Mouse (Mus musculus): ENCODE measurements around the gene Dcun1d4. TPM values are rescaled to one million over a fixed set of nuclear protein-coding genes. Genes with fewer than 3 reads are reported as not detected.

Dcun1d4 gene
- polyA plus RNA-seq, 1 experiment from 2014 or later, result 22.6 TPM

DNA sequence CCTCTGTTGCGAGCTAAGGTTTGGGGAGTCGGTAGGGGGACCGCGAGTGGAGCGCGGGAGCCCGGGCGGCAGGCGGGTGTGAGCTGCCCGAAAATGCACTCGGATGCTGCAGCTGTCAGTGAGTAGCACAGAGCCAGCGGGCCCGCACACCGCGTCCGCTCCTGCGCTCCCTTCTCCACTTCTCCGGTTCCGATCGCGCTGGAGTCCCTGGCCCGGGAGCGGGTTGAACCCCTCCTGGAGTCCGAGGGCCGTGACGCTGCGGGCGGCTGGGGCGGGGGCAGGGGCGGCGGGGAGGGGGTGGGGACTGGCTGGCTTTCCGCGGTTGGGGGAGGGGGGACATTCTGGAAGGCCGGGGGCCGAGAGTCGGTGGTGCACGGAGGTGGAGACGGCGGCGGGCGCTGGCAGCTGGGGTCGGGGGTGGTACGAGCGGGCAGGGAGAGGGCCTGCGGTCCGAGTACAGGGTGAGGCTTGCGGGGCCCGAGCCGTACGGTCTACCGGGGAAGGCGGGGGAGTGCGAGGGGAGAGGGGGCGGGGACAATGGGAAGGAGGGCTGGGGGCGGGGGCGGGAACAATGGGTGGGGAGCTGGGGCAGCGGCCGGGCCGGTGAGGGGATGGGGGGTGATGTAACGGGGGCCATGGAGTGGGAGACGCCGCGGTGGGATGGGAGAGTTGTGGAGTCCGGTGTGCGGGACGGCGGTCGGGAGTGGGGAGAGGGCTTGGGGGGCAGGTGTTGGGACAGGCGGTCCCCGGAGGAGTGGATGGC, 10.5 kb downstream of the Dcun1d4 start:
- peaks cover 5% of the 10 kb centered on the region; the same call in 1 of the 2 replicates for H3K4me1 ChIP-seq (ENCODE audit: control insufficient read depth, insufficient read depth, low read length)
- H3K4me3 ChIP-seq (ENCODE audit: low read depth, low read length), result peak overlapping the region; percentile 88
- no peaks in the 10 kb centered on the region for H3K27me3 ChIP-seq (ENCODE audit: control insufficient read depth, insufficient read depth, low read length)
- peak; percentile 50 for ATAC-seq (replicated peaks; ENCODE audit: insufficient number of reproducible peaks, low FRiP score, low TSS enrichment)
- no peaks in the 10 kb centered on the region for H3K9me3 ChIP-seq (replicated peaks; ENCODE audit: control insufficient read depth, low read length)
- H3K27ac ChIP-seq (ENCODE audit: low read depth, low read length), result peak overlapping the region; percentile 93
- H3K9ac ChIP-seq (ENCODE audit: low read depth, low read length), result peak overlapping the region; percentile 69
- H3K4me2 ChIP-seq, result peak overlapping the region; percentile 99
- WGBS (ENCODE audit: insufficient replicate concordance), result 1% methylated on average over 57 of the region's 70 CpGs
- H3K36me3 ChIP-seq (ENCODE audit: control insufficient read depth, insufficient read depth, low read length), result no peaks in the 10 kb centered on the region

DNA sequence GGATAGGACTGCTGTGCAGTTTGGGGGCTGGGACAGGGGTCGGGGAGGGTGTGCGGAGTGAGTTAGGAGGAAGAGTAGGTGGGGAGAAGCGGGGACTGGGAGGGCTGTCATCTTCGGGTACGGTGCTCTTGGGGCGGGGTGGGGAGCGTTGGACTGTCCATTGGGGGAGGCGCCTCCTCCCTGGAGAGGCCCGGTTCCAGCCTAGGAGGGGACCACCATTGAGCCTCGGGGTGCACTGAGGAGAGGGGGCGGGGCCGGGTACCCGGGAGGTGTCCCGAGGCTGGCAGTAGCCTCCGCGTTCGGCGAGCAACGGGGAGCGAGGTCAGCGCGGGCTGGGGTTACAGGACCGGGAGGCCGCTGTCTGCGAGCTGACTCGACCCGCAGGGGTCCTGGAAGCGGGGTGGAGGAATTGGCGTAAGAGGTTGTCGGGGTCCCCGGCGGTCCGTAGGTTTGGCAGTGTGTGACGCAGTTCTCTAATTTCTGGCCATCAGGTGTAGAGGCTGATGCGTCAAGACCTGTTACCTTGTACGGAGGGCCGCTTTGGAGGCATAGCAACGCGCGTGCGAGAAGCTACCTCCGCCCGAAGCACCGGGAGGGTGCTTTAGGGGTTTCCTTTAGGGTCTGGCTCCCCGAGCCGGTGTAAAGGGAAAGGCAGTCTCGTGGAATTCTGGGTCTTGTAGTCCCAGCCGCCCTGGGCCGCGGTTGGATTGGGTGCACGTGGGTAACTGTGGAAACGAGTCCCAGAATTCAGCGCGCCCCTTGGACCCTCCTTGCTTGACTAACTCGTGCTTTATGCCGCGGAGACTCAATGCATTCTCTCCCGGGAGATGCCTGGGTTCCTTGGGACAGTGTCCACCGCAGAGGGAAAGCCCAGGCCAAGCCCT, 11.3 kb downstream of the Dcun1d4 start:
- Histone ChIP-seq H3K36me3 (ENCODE audit: control insufficient read depth, insufficient read depth, low read length) (no peaks in the 10 kb centered on the region), H3K9me3 (replicated peaks; ENCODE audit: control insufficient read depth, low read length) (no peaks in the 10 kb centered on the region), H3K4me1 (ENCODE audit: control insufficient read depth, insufficient read depth, low read length) (peaks cover 5% of the 10 kb centered on the region; the same call in 1 of the 2 replicates), H3K4me2 (peak overlapping the region; percentile 99), H3K27me3 (ENCODE audit: control insufficient read depth, insufficient read depth, low read length) (no peaks in the 10 kb centered on the region), H3K27ac (ENCODE audit: low read depth, low read length) (peak overlapping the region; percentile 93; the same call in 1 of the 2 replicates), H3K9ac (ENCODE audit: low read depth, low read length) (peak overlapping the region; percentile 69), H3K4me3 (ENCODE audit: low read depth, low read length) (peak overlapping the region; percentile 88)
- peak; percentile 49 for ATAC-seq (replicated peaks; ENCODE audit: insufficient number of reproducible peaks, low FRiP score, low TSS enrichment)
- under 1% methylated on average over 59 of the region's 59 CpGs for WGBS (ENCODE audit: insufficient replicate concordance)

DNA sequence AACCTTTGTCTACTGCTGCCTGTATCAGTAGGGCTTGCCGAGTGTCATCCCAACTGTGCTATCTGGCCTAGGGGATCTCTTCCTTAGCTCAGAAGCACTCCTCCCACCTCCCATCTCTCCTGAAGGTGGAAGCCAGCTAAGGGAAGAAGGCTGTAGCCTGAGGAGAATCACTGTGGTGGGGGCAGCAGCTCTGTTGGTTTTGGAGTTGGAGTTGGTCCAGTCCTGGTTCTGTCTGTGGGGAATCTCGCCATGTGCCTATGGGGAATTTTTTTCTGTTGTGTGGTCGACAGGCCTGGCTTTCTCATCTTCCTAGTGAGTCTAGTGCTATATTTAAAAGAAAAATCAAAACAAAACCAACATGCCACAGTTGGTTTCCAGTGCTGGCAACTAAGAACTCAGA, 16.6 kb downstream of the Dcun1d4 start:
- no peaks in the 10 kb centered on the region for H3K36me3 ChIP-seq (ENCODE audit: control insufficient read depth, insufficient read depth, low read length)
- WGBS (ENCODE audit: insufficient replicate concordance), result 63% methylated on average over 3 of the region's 3 CpGs
- no peak for ATAC-seq (replicated peaks; ENCODE audit: insufficient number of reproducible peaks, low FRiP score, low TSS enrichment)

DNA sequence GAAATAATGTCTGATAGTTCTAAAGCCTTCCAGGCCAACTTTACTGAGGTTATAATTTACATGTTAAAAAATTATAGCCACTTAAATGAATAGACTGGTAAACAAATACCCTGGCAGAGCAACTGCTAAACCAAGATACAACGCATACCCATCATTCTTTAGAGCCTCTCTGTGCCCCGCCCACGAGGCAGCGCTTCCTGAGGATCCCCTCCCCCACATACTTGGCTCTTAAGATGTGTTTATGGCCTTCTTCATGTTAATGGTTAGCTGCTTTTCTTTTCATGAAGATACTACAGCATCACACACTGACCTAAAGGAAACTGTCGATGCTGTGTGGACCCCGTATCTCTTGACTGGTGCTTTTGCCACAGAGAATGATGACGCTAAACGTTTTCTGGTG, 17.8 kb downstream of the Dcun1d4 start:
- 75% methylated on average over 8 of the region's 8 CpGs for WGBS (ENCODE audit: insufficient replicate concordance)
- H3K4me2 ChIP-seq, result no peak overlapping the region
- ATAC-seq (replicated peaks; ENCODE audit: insufficient number of reproducible peaks, low FRiP score, low TSS enrichment), result no peak
- H3K27me3 ChIP-seq (ENCODE audit: control insufficient read depth, insufficient read depth, low read length), result no peaks in the 10 kb centered on the region
- no peak overlapping the region for H3K4me3 ChIP-seq (ENCODE audit: low read depth, low read length)
- no peak overlapping the region for H3K27ac ChIP-seq (ENCODE audit: low read depth, low read length)
- H3K9ac ChIP-seq (ENCODE audit: low read depth, low read length), result no peak overlapping the region
- H3K4me1 ChIP-seq (ENCODE audit: control insufficient read depth, insufficient read depth, low read length), result peaks cover 25% of the 10 kb centered on the region
- no peaks in the 10 kb centered on the region for H3K9me3 ChIP-seq (replicated peaks; ENCODE audit: control insufficient read depth, low read length)
- no peaks in the 10 kb centered on the region for H3K36me3 ChIP-seq (ENCODE audit: control insufficient read depth, insufficient read depth, low read length)

More for the DNA sequence above, 16.6 kb downstream of the Dcun1d4 start:
- no peak overlapping the region for H3K27ac ChIP-seq (ENCODE audit: low read depth, low read length)
- no peak overlapping the region for H3K4me3 ChIP-seq (ENCODE audit: low read depth, low read length)
- H3K9me3 ChIP-seq (replicated peaks; ENCODE audit: control insufficient read depth, low read length), result no peaks in the 10 kb centered on the region
- H3K9ac ChIP-seq (ENCODE audit: low read depth, low read length), result no peak overlapping the region
- H3K27me3 ChIP-seq (ENCODE audit: control insufficient read depth, insufficient read depth, low read length), result no peaks in the 10 kb centered on the region
- no peak overlapping the region for H3K4me2 ChIP-seq
- H3K4me1 ChIP-seq (ENCODE audit: control insufficient read depth, insufficient read depth, low read length), result peaks cover 16% of the 10 kb centered on the region

DNA sequence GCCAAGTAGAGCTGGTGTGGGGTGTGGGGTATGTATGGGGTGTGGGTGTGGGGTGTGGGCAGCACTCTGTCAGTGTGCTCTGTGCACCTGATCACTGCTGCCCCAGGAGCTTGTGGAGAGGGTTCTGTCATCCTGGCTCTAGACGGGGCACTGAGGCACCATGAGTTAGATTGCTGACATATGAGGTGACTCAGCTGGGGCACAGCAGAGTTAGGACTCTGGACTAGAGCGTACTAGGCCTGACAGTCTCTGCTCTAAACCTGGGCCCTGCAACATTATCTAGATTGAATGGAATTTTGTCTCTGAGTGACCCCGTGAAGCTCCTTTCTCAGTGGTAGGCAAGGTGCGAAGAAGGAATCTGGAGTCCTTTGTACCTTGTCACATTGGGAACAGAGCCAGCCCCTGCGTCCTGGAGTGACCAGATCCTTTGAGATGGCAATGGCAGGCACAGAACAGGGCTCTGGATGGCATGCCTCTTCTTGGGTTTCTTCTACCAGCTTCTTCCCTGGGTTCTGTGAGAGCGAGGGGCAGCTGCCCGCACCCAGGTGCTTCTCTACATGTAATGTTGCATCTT, 20.2 kb downstream of the Dcun1d4 start:
- Histone ChIP-seq H3K4me3 (ENCODE audit: low read depth, low read length) (no peak overlapping the region), H3K9ac (ENCODE audit: low read depth, low read length) (no peak overlapping the region), H3K27me3 (ENCODE audit: control insufficient read depth, insufficient read depth, low read length) (no peaks in the 10 kb centered on the region), H3K4me1 (ENCODE audit: control insufficient read depth, insufficient read depth, low read length) (peaks cover 32% of the 10 kb centered on the region), H3K27ac (ENCODE audit: low read depth, low read length) (0 out of 2 replicates have a peak overlapping the region, but pooled peaks have one; percentile 29), H3K36me3 (ENCODE audit: control insufficient read depth, insufficient read depth, low read length) (no peaks in the 10 kb centered on the region), H3K9me3 (replicated peaks; ENCODE audit: control insufficient read depth, low read length) (no peaks in the 10 kb centered on the region), H3K4me2 (no peak overlapping the region)
- no peak for ATAC-seq (replicated peaks; ENCODE audit: insufficient number of reproducible peaks, low FRiP score, low TSS enrichment)
- WGBS (ENCODE audit: insufficient replicate concordance), result 61% methylated on average over 7 of the region's 7 CpGs

DNA sequence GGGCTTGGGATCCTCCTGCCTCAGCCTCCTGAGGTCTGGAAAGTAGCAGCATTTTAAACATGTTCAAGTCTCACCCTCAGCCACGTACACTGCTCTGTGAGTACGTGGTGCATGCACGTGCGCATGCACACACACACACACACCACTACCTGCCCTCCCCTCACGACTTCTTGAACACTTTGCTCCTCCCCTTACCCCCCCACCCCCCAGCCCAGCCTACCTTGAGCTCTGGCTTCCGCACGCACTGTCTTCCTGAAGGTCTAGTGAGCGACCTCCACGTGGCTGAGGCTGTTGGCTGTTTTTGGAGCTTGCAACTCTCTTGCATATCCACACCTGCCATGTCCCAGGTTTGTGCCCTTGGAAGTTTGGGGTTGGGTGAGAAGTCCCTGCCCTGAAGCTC, 21.6 kb downstream of the Dcun1d4 start:
- Histone ChIP-seq H3K9me3 (replicated peaks; ENCODE audit: control insufficient read depth, low read length) (no peaks in the 10 kb centered on the region), H3K4me1 (ENCODE audit: control insufficient read depth, insufficient read depth, low read length) (peaks cover 32% of the 10 kb centered on the region), H3K4me2 (no peak overlapping the region), H3K9ac (ENCODE audit: low read depth, low read length) (no peak overlapping the region), H3K36me3 (ENCODE audit: control insufficient read depth, insufficient read depth, low read length) (no peaks in the 10 kb centered on the region), H3K27me3 (ENCODE audit: control insufficient read depth, insufficient read depth, low read length) (no peaks in the 10 kb centered on the region), H3K4me3 (ENCODE audit: low read depth, low read length) (no peak overlapping the region), H3K27ac (ENCODE audit: low read depth, low read length) (peak overlapping the region; percentile 35; the same call in 1 of the 2 replicates)
- no peak for ATAC-seq (replicated peaks; ENCODE audit: insufficient number of reproducible peaks, low FRiP score, low TSS enrichment)
- 81% methylated on average over 9 of the region's 9 CpGs for WGBS (ENCODE audit: insufficient replicate concordance)

DNA sequence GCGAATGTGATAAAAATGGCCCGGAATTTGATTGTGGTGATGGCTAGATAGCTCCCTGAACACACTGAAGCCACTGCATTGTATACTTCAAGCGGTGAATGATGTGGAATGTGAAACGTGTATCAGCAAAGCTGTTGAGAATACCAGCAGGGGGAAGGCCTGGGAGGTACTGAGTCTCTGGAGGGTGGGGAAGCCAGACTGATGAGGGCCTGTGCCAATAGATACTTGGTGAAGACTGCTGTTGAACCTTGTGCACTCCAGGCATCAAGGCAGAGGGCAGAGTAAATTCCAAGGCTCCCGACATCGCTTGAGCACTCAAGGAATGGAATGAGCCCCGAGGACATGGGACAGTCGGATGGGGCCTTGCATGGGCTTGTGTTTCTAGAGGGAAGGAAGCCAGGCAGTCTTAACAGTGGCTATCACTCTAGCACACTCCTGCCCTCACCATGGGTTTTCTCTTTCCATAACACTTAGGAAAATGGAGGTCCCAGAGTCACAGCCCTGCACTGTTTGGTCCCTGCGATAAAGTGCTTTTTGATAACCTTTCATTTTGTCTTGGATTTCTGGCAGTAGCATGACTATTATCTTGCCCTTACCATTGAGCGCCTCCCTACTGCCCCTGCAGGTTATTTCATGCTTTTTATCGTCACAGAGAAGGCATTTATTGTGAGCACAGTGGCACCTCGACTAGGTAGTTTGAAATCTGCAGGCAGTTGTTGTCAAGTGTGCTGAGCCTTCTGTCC, 22.4 kb downstream of the Dcun1d4 start:
- no peak overlapping the region for H3K4me2 ChIP-seq
- peaks cover 32% of the 10 kb centered on the region for H3K4me1 ChIP-seq (ENCODE audit: control insufficient read depth, insufficient read depth, low read length)
- no peak overlapping the region for H3K9ac ChIP-seq (ENCODE audit: low read depth, low read length)
- no peaks in the 10 kb centered on the region for H3K9me3 ChIP-seq (replicated peaks; ENCODE audit: control insufficient read depth, low read length)
- H3K4me3 ChIP-seq (ENCODE audit: low read depth, low read length), result no peak overlapping the region
- H3K27me3 ChIP-seq (ENCODE audit: control insufficient read depth, insufficient read depth, low read length), result no peaks in the 10 kb centered on the region
- H3K27ac ChIP-seq (ENCODE audit: low read depth, low read length), result 0 out of 2 replicates have a peak overlapping the region, but pooled peaks have one; percentile 35
- no peak for ATAC-seq (replicated peaks; ENCODE audit: insufficient number of reproducible peaks, low FRiP score, low TSS enrichment)
- 47% methylated on average over 12 of the region's 12 CpGs for WGBS (ENCODE audit: insufficient replicate concordance)
- no peaks in the 10 kb centered on the region for H3K36me3 ChIP-seq (ENCODE audit: control insufficient read depth, insufficient read depth, low read length)

DNA sequence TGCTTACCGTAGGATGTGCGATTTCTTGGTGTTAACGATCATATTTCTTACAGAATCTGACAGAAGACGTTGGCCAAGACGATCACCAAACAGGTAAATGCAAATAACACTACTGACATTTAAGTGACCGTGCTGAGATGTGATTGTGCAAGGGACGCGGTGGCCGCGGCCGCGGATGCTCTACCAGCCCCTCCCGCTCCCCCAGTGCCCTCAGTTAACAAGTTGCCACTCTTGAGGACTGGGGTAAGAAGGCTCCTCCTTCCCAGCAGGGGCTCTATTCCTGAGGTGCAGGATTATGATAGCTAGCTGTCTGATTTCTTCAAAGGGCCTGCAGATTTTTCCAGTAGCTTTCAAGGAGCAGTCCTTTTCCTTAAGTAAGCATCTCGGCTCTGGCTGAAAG, 30.3 kb downstream of the Dcun1d4 start:
- Histone ChIP-seq H3K4me3 (ENCODE audit: low read depth, low read length) (no peak overlapping the region), H3K4me2 (no peak overlapping the region), H3K9ac (ENCODE audit: low read depth, low read length) (no peak overlapping the region), H3K27ac (ENCODE audit: low read depth, low read length) (no peak overlapping the region), H3K27me3 (ENCODE audit: control insufficient read depth, insufficient read depth, low read length) (no peaks in the 10 kb centered on the region), H3K4me1 (ENCODE audit: control insufficient read depth, insufficient read depth, low read length) (peaks cover 16% of the 10 kb centered on the region), H3K9me3 (replicated peaks; ENCODE audit: control insufficient read depth, low read length) (no peaks in the 10 kb centered on the region), H3K36me3 (ENCODE audit: control insufficient read depth, insufficient read depth, low read length) (peaks cover 4% of the 10 kb centered on the region)
- 86% methylated on average over 14 of the region's 14 CpGs for WGBS (ENCODE audit: insufficient replicate concordance)
- no peak for ATAC-seq (replicated peaks; ENCODE audit: insufficient number of reproducible peaks, low FRiP score, low TSS enrichment)
